In the genomic region with DNA sequence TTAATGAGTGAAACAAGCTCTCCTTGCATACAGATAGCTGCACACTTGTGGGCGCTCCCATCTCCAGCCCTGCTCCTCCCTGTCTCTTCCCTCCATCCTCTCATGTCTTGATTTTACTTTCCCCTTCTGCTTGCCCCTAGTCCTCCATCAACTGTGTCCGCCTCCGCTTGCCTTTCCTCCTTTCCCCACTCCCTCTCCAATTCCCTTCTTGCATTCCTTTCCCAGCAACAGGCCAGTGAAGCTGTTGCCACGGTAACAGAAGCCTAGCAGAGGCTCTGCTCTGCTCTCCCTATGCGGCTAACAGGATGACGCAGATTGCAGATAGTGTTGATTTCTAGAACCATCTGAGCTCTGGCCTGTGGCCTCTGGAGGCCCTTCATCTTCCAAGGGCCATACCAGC, we compare ENCODE assay signal across 9 mouse cellular contexts. TPM values are rescaled to one million over a fixed set of nuclear protein-coding genes. Genes with fewer than 3 reads are reported as not detected.
DNase-seq lines count a peak whose midpoint lies in the region; ATAC-seq lines count a peak whose summit lies in the region.
"Had no signal": no experiment of that assay in that cellular context is flagged by ENCODE, and none has a peak within 500 bp of the region (broad histone marks: within the 10 kb centered on the region; RNA-seq: fewer than 3 reads in every experiment).

No protein-coding gene starts in this region.

- 0 out of 2 replicates have a peak, but pooled peaks cover 3% of the 10 kb centered on the region for H3K4me1 ChIP-seq in heart, embryonic 16.5 days (ENCODE audit: control insufficient read depth, insufficient read depth, low read length)
- H3K4me1 ChIP-seq in embryonic facial prominence, embryonic 13.5 days: peaks cover 72% of the 10 kb centered on the region
- H3K4me1 ChIP-seq in midbrain, embryonic 14.5 days (ENCODE audit: control insufficient read depth, insufficient read depth, low read length): peaks cover 56% of the 10 kb centered on the region
- no peaks in the 10 kb centered on the region; the same call in 1 of the 2 replicates for H3K4me1 ChIP-seq in liver, embryonic 11.5 days (replicated peaks; ENCODE audit: control insufficient read depth, insufficient read depth, low read length)

- H3K9ac ChIP-seq in heart, embryonic 16.5 days (ENCODE audit: low read length): no peak overlapping the region
- H3K9ac ChIP-seq in embryonic facial prominence, embryonic 13.5 days: no peak overlapping the region
- H3K9ac ChIP-seq in midbrain, embryonic 14.5 days (replicated peaks; ENCODE audit: low read length): no peak overlapping the region
- no peak overlapping the region for H3K9ac ChIP-seq in liver, embryonic 11.5 days (ENCODE audit: low read depth, low read length)
- H3K9ac ChIP-seq: embryonic facial prominence, embryonic 15.5 days had no signal

- H3K4me2 ChIP-seq in heart, embryonic 16.5 days (ENCODE audit: low read depth, low read length): no peak overlapping the region
- H3K4me2 ChIP-seq in embryonic facial prominence, embryonic 13.5 days: no peak overlapping the region
- peak overlapping the region; percentile 4; the same call in 1 of the 2 replicates for H3K4me2 ChIP-seq in midbrain, embryonic 14.5 days (ENCODE audit: low read length)
- H3K4me2 ChIP-seq in liver, embryonic 11.5 days: no peak overlapping the region
- H3K4me2 ChIP-seq: embryonic facial prominence, embryonic 15.5 days had no signal

- WGBS in heart, embryonic 16.5 days: 37% methylated on average over 6 of the region's 6 CpGs
- 19% methylated on average over 6 of the region's 6 CpGs for WGBS in embryonic facial prominence, embryonic 13.5 days
- 5% methylated on average over 6 of the region's 6 CpGs for WGBS in midbrain, embryonic 14.5 days
- 45% methylated on average over 6 of the region's 6 CpGs for WGBS in liver, embryonic 11.5 days

- no peak for DNase-seq in heart, adult 9 months (ENCODE audit: low spot score in 2 of 2)
- DNase-seq in layer of hippocampus, adult 18-20 months (ENCODE audit: low spot score in 2 of 2): peak; percentile 79 to 82
- peak; percentile 88 for DNase-seq in midbrain, embryonic 14.5 days
- DNase-seq in liver, embryonic 11.5 days (ENCODE audit: low spot score): no peak
- no peak for DNase-seq in adrenal gland, postnatal 4 days (ENCODE audit: low spot score in 2 of 2)
- DNase-seq in urinary bladder, postnatal 4 days (ENCODE audit: low spot score in 2 of 2): no peak

- H3K27me3 ChIP-seq in heart, embryonic 16.5 days (ENCODE audit: control insufficient read depth, insufficient read depth, low read length): no peaks in the 10 kb centered on the region
- H3K27me3 ChIP-seq in embryonic facial prominence, embryonic 13.5 days: peaks cover 55% of the 10 kb centered on the region
- H3K27me3 ChIP-seq in midbrain, embryonic 14.5 days (ENCODE audit: control insufficient read depth, insufficient read depth, low read length): no peaks in the 10 kb centered on the region
- H3K27me3 ChIP-seq in liver, embryonic 11.5 days (replicated peaks; ENCODE audit: control insufficient read depth, insufficient read depth, low read length): no peaks in the 10 kb centered on the region
- H3K27me3 ChIP-seq: embryonic facial prominence, embryonic 15.5 days had no signal

- H3K9me3 ChIP-seq in heart, embryonic 16.5 days (replicated peaks; ENCODE audit: control insufficient read depth, low read length): no peaks in the 10 kb centered on the region
- H3K9me3 ChIP-seq in embryonic facial prominence, embryonic 13.5 days: no peaks in the 10 kb centered on the region
- H3K9me3 ChIP-seq in midbrain, embryonic 14.5 days (ENCODE audit: control insufficient read depth, low read length): no peaks in the 10 kb centered on the region
- no peaks in the 10 kb centered on the region for H3K9me3 ChIP-seq in liver, embryonic 11.5 days (ENCODE audit: control insufficient read depth, low read length)
- H3K9me3 ChIP-seq: embryonic facial prominence, embryonic 15.5 days had no signal

- no peak overlapping the region for H3K27ac ChIP-seq in heart, embryonic 16.5 days (ENCODE audit: low read length)
- H3K27ac ChIP-seq in embryonic facial prominence, embryonic 13.5 days: no peak overlapping the region
- H3K27ac ChIP-seq in midbrain, embryonic 14.5 days (replicated peaks; ENCODE audit: low read depth, low read length): peak overlapping the region; percentile 56; the same call in 1 of the 2 replicates
- no peak overlapping the region for H3K27ac ChIP-seq in liver, embryonic 11.5 days (ENCODE audit: low read depth, low read length)
- H3K27ac ChIP-seq: embryonic facial prominence, embryonic 15.5 days had no signal

- 0 out of 2 replicates have a peak, but pooled peaks have one; percentile 13 for ATAC-seq in heart, embryonic 16.5 days (replicated peaks; ENCODE audit: extremely low read depth, insufficient read depth, low FRiP score)
- 0 out of 2 replicates have a peak, but pooled peaks have one; percentile 48 for ATAC-seq in embryonic facial prominence, embryonic 13.5 days (ENCODE audit: insufficient number of reproducible peaks, insufficient read depth, low FRiP score, low TSS enrichment, low read depth)
- ATAC-seq in midbrain, embryonic 14.5 days (ENCODE audit: low FRiP score, low TSS enrichment): peak; percentile 60
- ATAC-seq in liver, embryonic 11.5 days (replicated peaks; ENCODE audit: low FRiP score): no peak

- no peaks in the 10 kb centered on the region for H3K36me3 ChIP-seq in heart, embryonic 16.5 days (ENCODE audit: control insufficient read depth, insufficient read depth)
- no peaks in the 10 kb centered on the region for H3K36me3 ChIP-seq in embryonic facial prominence, embryonic 13.5 days
- no peaks in the 10 kb centered on the region for H3K36me3 ChIP-seq in midbrain, embryonic 14.5 days (ENCODE audit: control insufficient read depth, insufficient read depth, low read length)
- H3K36me3 ChIP-seq in liver, embryonic 11.5 days (ENCODE audit: control insufficient read depth, insufficient read depth, low read length): no peaks in the 10 kb centered on the region
- H3K36me3 ChIP-seq: embryonic facial prominence, embryonic 15.5 days had no signal

- H3K4me3 ChIP-seq in heart, embryonic 16.5 days (ENCODE audit: low read length): no peak overlapping the region
- H3K4me3 ChIP-seq in embryonic facial prominence, embryonic 13.5 days: no peak overlapping the region
- no peak overlapping the region for H3K4me3 ChIP-seq in midbrain, embryonic 14.5 days (replicated peaks; ENCODE audit: low read depth, low read length)
- H3K4me3 ChIP-seq in liver, embryonic 11.5 days (ENCODE audit: low read depth, low read length): no peak overlapping the region
- H3K4me3 ChIP-seq: embryonic facial prominence, embryonic 15.5 days had no signal

RNA-seq across cellular contexts. Expression of a gene that starts 21.9 kb away (rescaled TPM):
- polyA plus RNA-seq in heart, embryonic 16.5 days (2015; fragmentation: Nextera tagmentation; extraction: Ambion mirVana): 58.1 and 63.0 TPM in 2 replicates
- polyA plus RNA-seq in embryonic facial prominence, embryonic 13.5 days (2015; fragmentation: Nextera tagmentation; extraction: Ambion mirVana): 75.6 and 78.6 TPM in 2 replicates
- total RNA-seq in layer of hippocampus, adult 18-20 months (2021): 10 to 100 TPM; 84.7 to 91.2 TPM
- 96.4 and 110 TPM in 2 replicates for polyA plus RNA-seq in midbrain, embryonic 14.5 days (2014; fragmentation: Nextera tagmentation; extraction: Ambion mirVana)
- polyA plus RNA-seq in liver, embryonic 11.5 days (2014; fragmentation: Nextera tagmentation; extraction: Ambion mirVana): 90.8 and 102 TPM in 2 replicates
- total RNA-seq in adrenal gland, postnatal 4 days (2021): 10 to 100 TPM; 54.9 to 59.9 TPM

RNA-seq across cellular contexts. Expression of a gene that starts 22.5 kb away (rescaled TPM):
- polyA plus RNA-seq in heart, embryonic 16.5 days (2015; fragmentation: Nextera tagmentation; extraction: Ambion mirVana): 7.1 and 10.2 TPM in 2 replicates
- polyA plus RNA-seq in embryonic facial prominence, embryonic 13.5 days (2015; fragmentation: Nextera tagmentation; extraction: Ambion mirVana): 9.6 and 10.8 TPM in 2 replicates
- total RNA-seq in layer of hippocampus, adult 18-20 months (2021): 10 to 100 TPM; 11.6 to 14.3 TPM
- 3.7 and 4.3 TPM in 2 replicates for polyA plus RNA-seq in midbrain, embryonic 14.5 days (2014; fragmentation: Nextera tagmentation; extraction: Ambion mirVana)
- polyA plus RNA-seq in liver, embryonic 11.5 days (2014; fragmentation: Nextera tagmentation; extraction: Ambion mirVana): 4.1 and 5.3 TPM in 2 replicates
- 1 to 10 TPM; 3.4 to 7.5 TPM for total RNA-seq in adrenal gland, postnatal 4 days (2021)

Comparison
In these comparisons a context has a peak if more than half of its experiments do, and no peak if none do; other contexts are left out.
1. DNase-seq: peak in layer of hippocampus, adult 18-20 months (2 of 2) and midbrain, embryonic 14.5 days (single experiment); none in heart, adult 9 months (0 of 2), liver, embryonic 11.5 days (single experiment), adrenal gland, postnatal 4 days (0 of 2) and urinary bladder, postnatal 4 days (0 of 2).